Mouse (Mus musculus): Measurements from ENCODE around the gene Acp7.

GRCm38 (mm10) chr7:28645366-28645765, 14.2 kb upstream of the Acp7 start:
- no peak for TF ChIP-seq POLR2A (IDR thresholded peaks at IDR 0.05; ENCODE audit: control insufficient read depth, low read depth, low read length)
- no peak for TF ChIP-seq CTCF (IDR thresholded peaks at IDR 0.05; ENCODE audit: control insufficient read depth, insufficient read depth, insufficient replicate concordance, low read depth, low read length)

Measured in testis, adult 2 months (tissue).